Mouse (Mus musculus) liver, postnatal 0 days (tissue): ENCODE data around the gene Elmo3.
A peak's percentile ranks its signal among the peaks of the same experiment; 100 is the strongest.

ENCODE experiments used
- CTCF ChIP-seq: sonication (generic); IDR thresholded peaks from 2 replicates; pipeline ENCODE4 v1.5.1; 2016; ENCODE audit warnings: antibody characterized with exemption, low read depth
- EP300 ChIP-seq: IDR thresholded peaks from 2 replicates; pipeline ENCODE4 v1.6.1; 2016; ENCODE audit warnings: antibody characterized with exemption, low read depth, mild to moderate bottlenecking

- peak; percentile 60 for TF ChIP-seq CTCF
- TF ChIP-seq EP300 = no peak
Observed at GRCm38 (mm10) chr8:105359646-105360045, 54.2 kb downstream of the Elmo3 start.
